Comparison of ENCODE assay signal across 10 mouse cellular contexts in the genomic region with DNA sequence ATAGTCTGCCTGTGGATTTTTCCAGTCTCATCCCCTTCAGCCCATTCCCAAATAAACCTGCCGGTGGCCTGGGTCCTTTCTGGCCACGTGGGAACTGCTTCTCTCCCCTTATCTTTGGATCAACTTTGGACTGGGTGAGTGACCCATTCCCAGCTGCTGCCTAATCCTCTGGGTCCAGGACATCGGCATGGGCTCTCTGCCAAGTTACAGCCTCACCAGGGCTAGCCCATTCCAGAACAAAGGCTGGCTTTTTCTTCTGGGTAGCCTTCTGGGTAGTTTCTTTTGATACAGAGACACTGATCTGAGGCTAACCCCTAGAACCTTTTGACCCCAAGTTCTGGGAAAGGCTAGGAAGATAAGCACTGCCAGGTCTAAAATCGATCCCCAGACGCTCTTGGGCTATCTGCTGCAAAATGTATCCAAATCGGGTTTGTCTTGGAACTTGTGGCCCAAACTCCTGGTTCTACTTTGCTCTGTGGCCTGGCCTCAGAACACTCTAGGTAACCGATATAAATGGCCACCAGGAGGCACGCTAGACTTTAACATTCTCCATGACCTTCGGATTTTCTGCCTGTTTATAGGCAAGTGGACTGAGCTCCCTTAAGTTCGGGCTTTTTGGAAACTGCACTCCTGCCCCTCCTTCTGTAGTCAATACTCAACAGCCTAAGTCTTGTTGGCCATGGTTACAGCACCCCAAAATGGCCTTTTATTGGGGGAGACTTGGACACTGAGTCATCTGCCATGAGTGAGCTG. TPM values are rescaled to one million over a fixed set of nuclear protein-coding genes. Genes with fewer than 3 reads are reported as not detected.
A peak's percentile ranks its signal among the peaks of the same experiment; 100 is the strongest.
DNase-seq lines count a peak whose midpoint lies in the region; ATAC-seq and TF ChIP-seq lines count a peak whose summit lies in the region.
"Had no signal": no experiment of that assay in that cellular context is flagged by ENCODE, and none has a peak within 500 bp of the region (broad histone marks: within the 10 kb centered on the region; RNA-seq: fewer than 3 reads in every experiment).

No protein-coding gene starts in this region.

- H3K36me3 ChIP-seq in hindbrain, postnatal 0 days (ENCODE audit: insufficient read depth, low read length): no peaks in the 10 kb centered on the region
- H3K36me3 ChIP-seq in hindbrain, embryonic 14.5 days (replicated peaks; ENCODE audit: control insufficient read depth, insufficient read depth): no peaks in the 10 kb centered on the region
- H3K36me3 ChIP-seq in kidney, postnatal 0 days (ENCODE audit: insufficient read depth, low read length): no peaks in the 10 kb centered on the region
- no peaks in the 10 kb centered on the region for H3K36me3 ChIP-seq in forebrain, embryonic 11.5 days (ENCODE audit: control insufficient read depth, insufficient read depth, low read length)
- H3K36me3 ChIP-seq: limb, embryonic 12.5 days; neural tube, embryonic 13.5 days had no signal

- no peak for TF ChIP-seq POLR2A in cerebellum, adult 2 months (IDR thresholded peaks at IDR 0.05; ENCODE audit: borderline replicate concordance, insufficient read depth, low read length)

- 64% methylated on average over 10 of the region's 10 CpGs for WGBS in hindbrain, postnatal 0 days
- WGBS in hindbrain, embryonic 14.5 days: 65% methylated on average over 10 of the region's 10 CpGs
- WGBS in kidney, postnatal 0 days: 62% methylated on average over 10 of the region's 10 CpGs
- WGBS in cerebellum, adult 2 months: 58% methylated on average over 10 of the region's 10 CpGs
- WGBS in forebrain, embryonic 11.5 days: 63% methylated on average over 10 of the region's 10 CpGs

- H3K27ac ChIP-seq in hindbrain, postnatal 0 days: no peak overlapping the region
- H3K27ac ChIP-seq in hindbrain, embryonic 14.5 days: no peak overlapping the region
- no peak overlapping the region for H3K27ac ChIP-seq in kidney, postnatal 0 days
- no peak overlapping the region for H3K27ac ChIP-seq in cerebellum, adult 2 months (ENCODE audit: insufficient read depth, low read length)
- no peak overlapping the region for H3K27ac ChIP-seq in forebrain, embryonic 11.5 days (ENCODE audit: low read depth, low read length)
- H3K27ac ChIP-seq: limb, embryonic 12.5 days; neural tube, embryonic 13.5 days had no signal

- H3K4me2 ChIP-seq in hindbrain, postnatal 0 days (ENCODE audit: low read depth, low read length): no peak overlapping the region
- no peak overlapping the region for H3K4me2 ChIP-seq in hindbrain, embryonic 14.5 days (replicated peaks)
- no peak overlapping the region for H3K4me2 ChIP-seq in kidney, postnatal 0 days (ENCODE audit: low read length)
- H3K4me2 ChIP-seq in forebrain, embryonic 11.5 days (ENCODE audit: low read depth, low read length, severe bottlenecking): no peak overlapping the region
- H3K4me2 ChIP-seq: limb, embryonic 12.5 days; neural tube, embryonic 13.5 days had no signal

- H3K9ac ChIP-seq in hindbrain, postnatal 0 days (replicated peaks; ENCODE audit: low read length): no peak overlapping the region
- no peak overlapping the region for H3K9ac ChIP-seq in hindbrain, embryonic 14.5 days
- no peak overlapping the region for H3K9ac ChIP-seq in kidney, postnatal 0 days (ENCODE audit: low read depth, low read length)
- no peak overlapping the region for H3K9ac ChIP-seq in forebrain, embryonic 11.5 days (ENCODE audit: low read length)
- H3K9ac ChIP-seq: limb, embryonic 12.5 days; neural tube, embryonic 13.5 days had no signal

- no peak overlapping the region for H3K4me3 ChIP-seq in hindbrain, postnatal 0 days (ENCODE audit: low read length)
- H3K4me3 ChIP-seq in hindbrain, embryonic 14.5 days (replicated peaks; ENCODE audit: low read length): no peak overlapping the region
- no peak overlapping the region for H3K4me3 ChIP-seq in kidney, postnatal 0 days (replicated peaks; ENCODE audit: low read depth, low read length)
- no peak overlapping the region for H3K4me3 ChIP-seq in cerebellum, adult 2 months (replicated peaks; ENCODE audit: insufficient read depth, low read depth, low read length)
- no peak overlapping the region for H3K4me3 ChIP-seq in forebrain, embryonic 11.5 days (ENCODE audit: low read depth, low read length)
- H3K4me3 ChIP-seq: limb, embryonic 12.5 days; neural tube, embryonic 13.5 days had no signal

- peak; percentile 39 for TF ChIP-seq CTCF in hindbrain, postnatal 0 days (IDR thresholded peaks at IDR 0.05; ENCODE audit: low read depth)
- peak; percentile 59 for TF ChIP-seq CTCF in kidney, postnatal 0 days (IDR thresholded peaks at IDR 0.05; ENCODE audit: low read depth)
- TF ChIP-seq CTCF in cerebellum, adult 2 months (IDR thresholded peaks at IDR 0.05; ENCODE audit: borderline replicate concordance, insufficient read depth, low read depth, low read length): no peak

- no peaks in the 10 kb centered on the region for H3K9me3 ChIP-seq in hindbrain, postnatal 0 days (ENCODE audit: low read length)
- no peaks in the 10 kb centered on the region for H3K9me3 ChIP-seq in hindbrain, embryonic 14.5 days (ENCODE audit: control insufficient read depth, low read length)
- no peaks in the 10 kb centered on the region for H3K9me3 ChIP-seq in kidney, postnatal 0 days (replicated peaks; ENCODE audit: low read length)
- no peaks in the 10 kb centered on the region for H3K9me3 ChIP-seq in forebrain, embryonic 11.5 days (ENCODE audit: control insufficient read depth, low read length)
- H3K9me3 ChIP-seq: limb, embryonic 12.5 days; neural tube, embryonic 13.5 days had no signal

- no peak for ATAC-seq in hindbrain, postnatal 0 days
- ATAC-seq in hindbrain, embryonic 14.5 days (ENCODE audit: low FRiP score): no peak
- no peak for ATAC-seq in kidney, postnatal 0 days (replicated peaks; ENCODE audit: low FRiP score, low read depth)
- ATAC-seq in forebrain, embryonic 11.5 days (replicated peaks; ENCODE audit: low FRiP score): no peak

- no peaks in the 10 kb centered on the region for H3K4me1 ChIP-seq in hindbrain, postnatal 0 days (ENCODE audit: insufficient read depth, low read length)
- no peaks in the 10 kb centered on the region for H3K4me1 ChIP-seq in hindbrain, embryonic 14.5 days (replicated peaks; ENCODE audit: control insufficient read depth, insufficient read depth, low read length)
- no peaks in the 10 kb centered on the region for H3K4me1 ChIP-seq in kidney, postnatal 0 days (replicated peaks; ENCODE audit: insufficient read depth, low read length)
- H3K4me1 ChIP-seq in cerebellum, adult 2 months (ENCODE audit: control insufficient read depth, insufficient read depth, low read length): no peaks in the 10 kb centered on the region
- H3K4me1 ChIP-seq in forebrain, embryonic 11.5 days (replicated peaks; ENCODE audit: control insufficient read depth, insufficient read depth, low read length): no peaks in the 10 kb centered on the region
- H3K4me1 ChIP-seq: limb, embryonic 12.5 days; neural tube, embryonic 13.5 days had no signal

- DNase-seq in hindbrain, postnatal 0 days (ENCODE audit: low spot score): no peak
- DNase-seq in hindbrain, embryonic 14.5 days (ENCODE audit: low spot score): no peak
- DNase-seq in A20 (ENCODE audit: low read depth, low spot score) (peak; percentile 58), NIH3T3 (ENCODE audit: low read depth) (peak; percentile 36)
- DNase-seq in kidney, postnatal 0 days (ENCODE audit: low spot score): no peak
- no peak for DNase-seq in spleen, adult 12 weeks (ENCODE audit: low spot score)
- no peak for DNase-seq in cerebellum, adult 2 months
- DNase-seq in forebrain, embryonic 11.5 days (ENCODE audit: low spot score): no peak

- H3K27me3 ChIP-seq in hindbrain, postnatal 0 days (ENCODE audit: insufficient read depth, low read length): no peaks in the 10 kb centered on the region
- H3K27me3 ChIP-seq in hindbrain, embryonic 14.5 days (ENCODE audit: control insufficient read depth, insufficient read depth, low read length): no peaks in the 10 kb centered on the region
- no peaks in the 10 kb centered on the region for H3K27me3 ChIP-seq in kidney, postnatal 0 days (ENCODE audit: insufficient read depth, low read length)
- no peaks in the 10 kb centered on the region for H3K27me3 ChIP-seq in cerebellum, adult 2 months (ENCODE audit: control insufficient read depth, insufficient read depth, low read length)
- no peaks in the 10 kb centered on the region for H3K27me3 ChIP-seq in forebrain, embryonic 11.5 days (ENCODE audit: control insufficient read depth, insufficient read depth, low read length)
- H3K27me3 ChIP-seq: limb, embryonic 12.5 days had no signal

RNA-seq across cellular contexts. Expression of gene Abtb2, which starts 9.8 kb away (rescaled TPM):
- total RNA-seq in hindbrain, postnatal 0 days (2014; rRNA removed): 42.9 and 45.9 TPM in 2 replicates
- 11.7 and 11.8 TPM in 2 replicates for polyA plus RNA-seq in hindbrain, postnatal 0 days (2015; fragmentation: Nextera tagmentation; extraction: Ambion mirVana)
- polyA plus RNA-seq in hindbrain, embryonic 14.5 days (2014; fragmentation: Nextera tagmentation; extraction: Ambion mirVana): 10.5 and 11.9 TPM in 2 replicates
- polyA plus RNA-seq in kidney, postnatal 0 days (2015; fragmentation: Nextera tagmentation; extraction: Ambion mirVana): 5.2 and 5.6 TPM in 2 replicates
- 14.9 and 16.0 TPM in 2 replicates for polyA plus RNA-seq in cerebellum, adult 2 months (2012; rRNA removed)
- polyA plus RNA-seq in forebrain, embryonic 11.5 days (2014; fragmentation: Nextera tagmentation; extraction: Ambion mirVana): 14.1 and 15.9 TPM in 2 replicates

Comparison
In these comparisons a context has a peak if more than half of its experiments do, and no peak if none do; other contexts are left out.
1. DNase-seq: peak in A20 (single experiment) and NIH3T3 (single experiment); none in hindbrain, postnatal 0 days (single experiment), hindbrain, embryonic 14.5 days (single experiment), kidney, postnatal 0 days (single experiment), spleen, adult 12 weeks (single experiment), cerebellum, adult 2 months (0 of 2) and forebrain, embryonic 11.5 days (single experiment).